Mouse (Mus musculus): ENCODE measurements around the gene Ppox.
"Not testable (repeated sequence)": the region's sequence is repeated elsewhere in the genome, so short reads cannot be mapped to it uniquely, and the experiment has no call there.

Gene Ppox

GRCm38 (mm10) chr1:171263666-171264461 lies 17.1 kb downstream of the Ppox start:
- no peak for DNase-seq

GRCm38 (mm10) chr1:171263185-171263611 lies 17.8 kb downstream of the Ppox start:
- DNase-seq: no peak

- peak; percentile 58 for DNase-seq
These were observed 18.3 kb downstream of the Ppox start for GRCm38 (mm10) chr1:171262594-171263130.

- DNase-seq: no peak
These were observed 20.7 kb downstream of the Ppox start for GRCm38 (mm10) chr1:171260316-171260715.

GRCm38 (mm10) chr1:171258921-171259320 lies 22.1 kb downstream of the Ppox start:
- DNase-seq: no peak

- DNase-seq: no peak
These were observed 23.2 kb downstream of the Ppox start for GRCm38 (mm10) chr1:171257781-171258180.

- DNase-seq: peak; percentile 61
These were observed 23.9 kb downstream of the Ppox start for GRCm38 (mm10) chr1:171256937-171257548.

GRCm38 (mm10) chr1:171256095-171256818 lies 24.7 kb downstream of the Ppox start:
- DNase-seq: no peak

- DNase-seq: no peak
These were observed 28.6 kb downstream of the Ppox start for GRCm38 (mm10) chr1:171252415-171252814.

- no peak for DNase-seq
These were observed 29.2 kb downstream of the Ppox start for GRCm38 (mm10) chr1:171251594-171252324.

GRCm38 (mm10) chr1:171250680-171251593 lies 30.0 kb downstream of the Ppox start, which contains the start of gene Ndufs2:
TSS of gene Ndufs2 (minus strand) at chr1:171251388.
- DNase-seq: peak; percentile 33

GRCm38 (mm10) chr1:171249913-171250600 lies 30.9 kb downstream of the Ppox start, which contains the start of gene Adamts4:
TSS of gene Adamts4 (plus strand) at chr1:171250421.
- peak; percentile 44 for DNase-seq

- no peak for DNase-seq
These were observed 32.4 kb downstream of the Ppox start for GRCm38 (mm10) chr1:171248386-171249226.

- DNase-seq: no peak
These were observed 33.1 kb downstream of the Ppox start for GRCm38 (mm10) chr1:171247916-171248315.

GRCm38 (mm10) chr1:171247453-171247841 lies 33.5 kb downstream of the Ppox start:
- DNase-seq: no peak

GRCm38 (mm10) chr1:171246709-171247452 lies 34.1 kb downstream of the Ppox start:
- DNase-seq: peak; percentile 99

- DNase-seq: no peak
These were observed 35.6 kb downstream of the Ppox start for GRCm38 (mm10) chr1:171245353-171245752.

GRCm38 (mm10) chr1:171241952-171242351 lies 39.0 kb downstream of the Ppox start:
- DNase-seq: not testable (repeated sequence)

- DNase-seq: no peak
These were observed 40.1 kb downstream of the Ppox start for GRCm38 (mm10) chr1:171240911-171241310.
